ENCODE assay signal across 10 mouse cellular contexts in the genomic region with DNA sequence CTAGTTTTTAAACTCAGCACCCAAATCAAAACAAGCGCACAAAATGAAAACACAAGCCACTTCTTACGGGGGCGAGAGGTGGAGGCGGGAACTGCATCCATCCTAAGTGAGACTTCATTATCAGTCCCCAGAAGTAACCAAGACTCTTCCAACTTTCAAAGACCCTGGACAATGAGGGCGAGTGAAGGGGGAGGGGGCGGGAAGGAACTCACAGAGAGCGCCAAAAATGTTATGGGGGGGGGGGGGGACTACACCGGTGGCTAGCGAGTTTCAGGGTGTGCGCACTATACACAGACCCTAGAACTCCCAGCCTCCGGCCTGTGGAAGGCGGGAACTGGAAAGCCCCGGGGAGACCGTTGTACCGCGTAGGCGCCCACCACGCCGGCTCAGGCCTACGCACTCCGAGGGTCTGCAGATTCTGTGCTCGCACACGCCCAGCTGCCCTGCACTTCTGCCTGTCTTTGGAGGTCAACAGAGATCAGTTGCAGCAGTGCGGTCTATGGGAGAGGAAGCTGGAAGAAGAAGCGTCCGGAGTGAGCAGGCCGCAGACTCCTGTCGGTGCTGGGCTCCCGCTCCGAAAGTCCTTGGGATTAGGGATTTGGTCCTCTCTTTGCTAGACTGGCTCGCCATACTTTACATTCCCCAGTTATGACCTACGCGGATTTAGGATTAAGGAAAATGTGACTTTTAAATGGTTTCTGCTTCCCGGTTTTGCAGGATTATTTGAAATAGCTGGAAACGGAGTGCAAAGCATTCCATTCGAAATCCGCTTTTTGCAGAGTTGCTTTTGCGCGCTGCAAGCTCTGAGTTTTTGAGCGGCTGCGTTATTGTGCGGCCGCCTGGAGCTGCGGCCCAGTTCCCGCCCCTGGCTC. TPM values are rescaled to one million over a fixed set of nuclear protein-coding genes. Genes with fewer than 3 reads are reported as not detected.
DNase-seq lines count a peak whose midpoint lies in the region; ATAC-seq and TF ChIP-seq lines count a peak whose summit lies in the region.
"Had no signal": no experiment of that assay in that cellular context is flagged by ENCODE, and none has a peak within 500 bp of the region (broad histone marks: within the 10 kb centered on the region; RNA-seq: fewer than 3 reads in every experiment).

No protein-coding gene starts in this region.

- no peak for ATAC-seq in embryonic facial prominence, embryonic 12.5 days (ENCODE audit: insufficient number of reproducible peaks, insufficient read depth, low FRiP score, low TSS enrichment)
- no peak for ATAC-seq in limb, embryonic 13.5 days (ENCODE audit: low FRiP score, low read depth)
- ATAC-seq in erythroblast, adult 5-6 weeks (replicated peaks; ENCODE audit: low FRiP score, poor library complexity, severe bottlenecking) = no peak
- ATAC-seq in inflammation-experienced regulatory T-cells, adult 6 months = no peak
- no peak for ATAC-seq in megakaryocyte progenitor cell, adult 5-6 weeks (replicated peaks; ENCODE audit: poor library complexity)

- H3K9me3 ChIP-seq in ES-E14 (ENCODE audit: control insufficient read depth, insufficient read depth, low read depth, low read length) = no peaks in the 10 kb centered on the region
- no peaks in the 10 kb centered on the region for H3K9me3 ChIP-seq in embryonic facial prominence, embryonic 12.5 days
- no peaks in the 10 kb centered on the region for H3K9me3 ChIP-seq in limb, embryonic 13.5 days

- H3K27ac ChIP-seq in kidney, adult 2 months (ENCODE audit: insufficient read depth, low read depth, low read length) = no peak overlapping the region
- H3K27ac ChIP-seq in ES-E14 (ENCODE audit: insufficient read depth, low read depth, low read length, poor library complexity, severe bottlenecking) = no peak overlapping the region
- no peak overlapping the region for H3K27ac ChIP-seq in embryonic facial prominence, embryonic 12.5 days
- no peak overlapping the region for H3K27ac ChIP-seq in limb, embryonic 13.5 days

- DNase-seq in kidney, adult 2 months = peak; percentile 23
- no peak for DNase-seq in kidney, postnatal 14 days
- no peak for DNase-seq in ES-E14 (ENCODE audit: low read depth, low spot score)

- peak overlapping the region; percentile 40 for H3K4me2 ChIP-seq in embryonic facial prominence, embryonic 12.5 days (replicated peaks)
- peak overlapping the region; percentile 50 for H3K4me2 ChIP-seq in limb, embryonic 13.5 days (replicated peaks)

- H3K4me1 ChIP-seq in kidney, adult 2 months (ENCODE audit: control insufficient read depth, insufficient read depth, low read length) = no peaks in the 10 kb centered on the region
- H3K4me1 ChIP-seq in ES-E14 (ENCODE audit: control insufficient read depth in 2 of 2, insufficient read depth in 2 of 2, low read length in 2 of 2, poor library complexity in 1 of 2) = no peaks in the 10 kb centered on the region; a peak in 1 of 4 replicates
- peaks cover 15% of the 10 kb centered on the region; the same call in 1 of the 2 replicates for H3K4me1 ChIP-seq in embryonic facial prominence, embryonic 12.5 days
- H3K4me1 ChIP-seq in limb, embryonic 13.5 days = peaks cover 40% of the 10 kb centered on the region

- H3K9ac ChIP-seq in ES-E14 (ENCODE audit: insufficient read depth, low read depth, low read length, poor library complexity, severe bottlenecking) = no peak overlapping the region
- H3K9ac ChIP-seq in embryonic facial prominence, embryonic 12.5 days = peak overlapping the region; percentile 30; the same call in 1 of the 2 replicates
- H3K9ac ChIP-seq in limb, embryonic 13.5 days = no peak overlapping the region

- WGBS in kidney, adult 2 months = 8% methylated on average over 45 of the region's 45 CpGs
- WGBS in embryonic facial prominence, embryonic 12.5 days = under 1% methylated on average over 45 of the region's 45 CpGs
- 1% methylated on average over 44 of the region's 45 CpGs for WGBS in limb, embryonic 13.5 days

- peaks cover 19% of the 10 kb centered on the region for H3K27me3 ChIP-seq in kidney, adult 2 months (replicated peaks; ENCODE audit: control insufficient read depth, insufficient read depth, low read length)
- H3K27me3 ChIP-seq in embryonic facial prominence, embryonic 12.5 days = peaks cover 91% of the 10 kb centered on the region
- H3K27me3 ChIP-seq in limb, embryonic 13.5 days = peaks cover 98% of the 10 kb centered on the region

- in situ Hi-C loops in ES-E14 (cut with MboI; ENCODE audit: low sequenced_read_pairs in 2 of 2, unreplicated experiment in 2 of 2) = loop anchor here in 1 of 2 experiments (10.0 kb wide), 1 partner anchor 277 kb away; no protein-coding TSS in a partner anchor

- H3K4me3 ChIP-seq in kidney, adult 2 months (ENCODE audit: insufficient read depth, low read depth, low read length) = no peak overlapping the region
- H3K4me3 ChIP-seq in ES-E14 (ENCODE audit: insufficient read depth in 1 of 2, low read depth in 1 of 2, low read length in 2 of 2, poor library complexity in 1 of 2, severe bottlenecking in 1 of 2) = peak overlapping the region; percentile 4 to 17; a peak in 2 of 4 replicates
- H3K4me3 ChIP-seq in embryonic facial prominence, embryonic 12.5 days = peak overlapping the region; percentile 31
- H3K4me3 ChIP-seq in limb, embryonic 13.5 days = peak overlapping the region; percentile 10; the same call in 1 of the 2 replicates

- TF ChIP-seq POLR2A in kidney, adult 2 months (IDR thresholded peaks at IDR 0.05; ENCODE audit: low read depth, low read length) = no peak

- H3K36me3 ChIP-seq in kidney, adult 2 months (ENCODE audit: control insufficient read depth, insufficient read depth, low read length) = no peaks in the 10 kb centered on the region
- no peaks in the 10 kb centered on the region for H3K36me3 ChIP-seq in ES-E14 (ENCODE audit: control insufficient read depth, insufficient read depth, low read length, poor library complexity, severe bottlenecking)
- no peaks in the 10 kb centered on the region for H3K36me3 ChIP-seq in embryonic facial prominence, embryonic 12.5 days
- H3K36me3 ChIP-seq in limb, embryonic 13.5 days = no peaks in the 10 kb centered on the region

- no peak for TF ChIP-seq CTCF in kidney, adult 2 months (conservative IDR thresholded peaks at IDR 0.05; ENCODE audit: insufficient read depth, insufficient read length, low read depth, low read length)

TF ChIP-seq in ES-E14, 5 proteins besides CTCF, POLR2A, EP300 and RAD21:
- TF ChIP-seq CHD2 (IDR thresholded peaks at IDR 0.05; ENCODE audit: low read depth, low read length) = no peak
- TF ChIP-seq ZC3H11A (IDR thresholded peaks at IDR 0.05; ENCODE audit: borderline replicate concordance, low read depth, low read length) = no peak
- TF ChIP-seq MAFK (IDR thresholded peaks at IDR 0.05; ENCODE audit: insufficient read depth, low read depth, low read length) = no peak
- no peak for TF ChIP-seq ZNF384 (IDR thresholded peaks at IDR 0.05; ENCODE audit: low read depth, low read length)
- TF ChIP-seq HCFC1 (IDR thresholded peaks at IDR 0.05; ENCODE audit: borderline replicate concordance, insufficient read depth, low read length) = no peak
TF ChIP-seq in ES-E14: peak in this region for 0.

RNA-seq across cellular contexts. Expression of a gene that starts 1.5 kb away (rescaled TPM):
- not detected in 2 replicates for polyA plus RNA-seq in kidney, adult 2 months (2012; rRNA removed)
- total RNA-seq in ES-E14 (2012; rRNA removed) = not detected in 2 replicates
- polyA plus RNA-seq in embryonic facial prominence, embryonic 12.5 days (2016; fragmentation: Nextera tagmentation; extraction: Ambion mirVana) = 5.8 and 6.6 TPM in 2 replicates
- polyA plus RNA-seq in limb, embryonic 13.5 days (2015; fragmentation: Nextera tagmentation; extraction: Ambion mirVana) = 0.18 TPM in 1 of 2 replicates, not detected in the other
- total RNA-seq in erythroblast, adult 5-6 weeks (2015; ENCODE audit: low replicate concordance) = not detected in 2 replicates
- total RNA-seq in erythroblast, adult 5-6 weeks (2017; ENCODE audit: low replicate concordance) = not detected in 2 replicates
- polyA plus RNA-seq in inflammation-experienced regulatory T-cells, adult 6 months (2017; shearing (Covaris generic)) = not detected
- not detected in 2 replicates for total RNA-seq in megakaryocyte progenitor cell, adult 5-6 weeks (2015)
- total RNA-seq in megakaryocyte progenitor cell, adult 5-6 weeks (2017) = not detected in 2 replicates
- total RNA-seq: MEL had no signal
- polyA plus RNA-seq: kidney, embryonic 14.5 days had no signal

RNA-seq across cellular contexts. Expression of a gene that starts 1.7 kb away (rescaled TPM):
- 15.4 and 15.5 TPM in 2 replicates for polyA plus RNA-seq in kidney, adult 2 months (2012; rRNA removed)
- 19.7 and 23.7 TPM in 2 replicates for total RNA-seq in ES-E14 (2012; rRNA removed)
- polyA plus RNA-seq in embryonic facial prominence, embryonic 12.5 days (2016; fragmentation: Nextera tagmentation; extraction: Ambion mirVana) = 13.6 and 14.1 TPM in 2 replicates
- polyA plus RNA-seq in limb, embryonic 13.5 days (2015; fragmentation: Nextera tagmentation; extraction: Ambion mirVana) = 7.3 and 7.6 TPM in 2 replicates
- total RNA-seq in erythroblast, adult 5-6 weeks (2015; ENCODE audit: low replicate concordance) = 14.6 and 24.2 TPM in 2 replicates
- 14.7 and 18.0 TPM in 2 replicates for total RNA-seq in erythroblast, adult 5-6 weeks (2017; ENCODE audit: low replicate concordance)
- 10 to 100 TPM; 34.7 to 46.2 (median 41.6) TPM for polyA plus RNA-seq in inflammation-experienced regulatory T-cells, adult 6 months (2017; shearing (Covaris generic))
- total RNA-seq in megakaryocyte progenitor cell, adult 5-6 weeks (2015) = 40.5 and 42.3 TPM in 2 replicates
- total RNA-seq in megakaryocyte progenitor cell, adult 5-6 weeks (2017) = 46.4 and 47.3 TPM in 2 replicates
